Mouse (Mus musculus) small intestine, adult 2 months (tissue): ENCODE data around the gene Rbfox1.

Experiments
- CTCF ChIP-seq: fragments of 200-500 bp; IDR thresholded peaks from 2 replicates; pipeline ENCODE4 v1.5.1; 2012; ENCODE audit warnings: low read depth, mild to moderate bottlenecking, control low read depth, inconsistent platforms, low read length, moderate library complexity, mixed read lengths; ENCODE audit not compliant: insufficient replicate concordance, insufficient read length; ENCODE audit errors: extremely low read depth
- POLR2A ChIP-seq: fragments of 200-500 bp; IDR thresholded peaks from 2 replicates; pipeline ENCODE4 v1.6.1; 2012; ENCODE audit warnings: low read depth, mild to moderate bottlenecking, control low read depth, inconsistent platforms, low read length, moderate library complexity

- no peak for TF ChIP-seq POLR2A
- TF ChIP-seq CTCF, result no peak
Measured at GRCm38 (mm10) chr16:7017310-7017709, 1132.2 kb downstream of the Rbfox1 start.
